Mouse (Mus musculus): Measurements from ENCODE around the gene Fap. TPM values are rescaled to one million over a fixed set of nuclear protein-coding genes. Genes with fewer than 3 reads are reported as not detected.

Fap gene
- total RNA-seq (2021) = 10 to 100 TPM; 61.8 to 66.9 TPM
- long read RNA-seq, experiment 1, transcript Fap-202 (26 exons, 2,751 nt) = major isoform, 49 of 70 reads
- long read RNA-seq, experiment 1, partial matches to known transcripts = 9 of 70 reads
- long read RNA-seq, experiment 1, other reads (novel, unspliced or antisense) = 12 of 70 reads
- long read RNA-seq, experiment 2, transcript Fap-202 (26 exons, 2,751 nt) = major isoform, 38 of 53 reads
- long read RNA-seq, experiment 2, partial matches to known transcripts = 6 of 53 reads
- long read RNA-seq, experiment 2, other reads (novel, unspliced or antisense) = 8 of 53 reads

DNA sequence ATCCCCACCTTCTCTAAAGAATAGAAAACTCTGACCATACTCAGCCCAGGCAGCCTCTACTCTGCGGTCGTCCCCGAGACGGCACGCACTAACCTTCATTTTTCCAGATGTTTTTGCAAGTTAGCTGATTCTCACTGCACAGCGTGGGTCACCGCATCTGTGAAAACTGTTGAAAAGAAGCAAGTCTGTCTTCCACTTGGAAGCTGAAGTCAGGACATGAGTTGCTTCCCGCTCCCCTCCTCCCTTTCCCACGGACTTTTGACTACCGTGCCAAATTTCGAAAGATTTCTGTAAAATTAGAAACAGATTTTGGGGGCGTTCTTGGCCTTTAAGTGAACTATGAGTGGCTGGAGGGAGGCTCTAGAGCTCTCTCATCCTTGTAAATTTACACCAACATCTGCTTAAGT lies at the start of gene Fap:
Gene Fap (minus strand): TSS at position 323 of the 407 bp plus-strand sequence.
- DNase-seq (ENCODE audit: low spot score in 2 of 2) = peak; percentile 19 to 41

DNA sequence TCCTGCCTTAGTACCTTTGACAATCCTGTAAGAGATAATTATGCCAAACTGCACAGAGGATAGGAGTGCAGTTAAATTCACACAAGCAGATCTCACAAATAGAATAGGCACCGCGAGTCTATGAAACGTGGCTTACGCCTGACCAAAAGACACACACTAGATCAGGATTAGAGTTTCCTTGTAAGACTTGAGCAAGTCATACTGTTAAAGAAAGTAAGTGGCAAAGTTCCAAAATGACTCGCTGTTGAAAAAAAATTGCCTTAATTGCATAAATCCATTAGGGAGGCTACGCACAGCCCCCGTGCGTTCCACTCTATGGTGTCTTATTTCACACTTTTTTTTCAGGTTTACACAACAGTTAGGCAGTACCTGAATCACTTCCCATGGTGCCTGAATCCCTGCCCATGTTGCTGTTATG lies 49.2 kb upstream of the Fap start:
- no peak for DNase-seq (ENCODE audit: low spot score in 2 of 2)

GRCm38 (mm10) chr2:62619679-62620078 lies 45.8 kb upstream of the Fap start:
- no peak for DNase-seq (ENCODE audit: low spot score in 2 of 2)

GRCm38 (mm10) chr2:62618934-62619341 lies 45.1 kb upstream of the Fap start:
- DNase-seq (ENCODE audit: low spot score in 2 of 2) = no peak

DNA sequence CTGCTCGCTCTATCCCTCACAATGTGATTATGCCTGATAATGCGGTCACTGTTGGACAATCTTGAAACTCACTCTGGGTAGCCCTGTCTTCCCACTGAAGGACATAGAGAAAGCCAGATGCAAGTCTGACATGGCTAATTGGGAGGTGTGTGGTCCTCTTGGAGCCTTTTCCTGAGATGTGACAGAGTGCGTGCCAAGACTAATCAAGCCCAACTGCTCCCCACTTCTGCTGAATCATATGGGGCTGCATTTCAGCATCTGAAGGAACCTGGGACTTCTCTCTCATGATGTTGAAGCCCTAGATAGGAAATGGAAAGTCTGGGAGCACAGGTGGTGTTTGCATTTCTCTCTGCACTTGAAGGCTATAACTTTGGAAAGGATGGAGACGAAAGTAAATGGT lies 39.3 kb upstream of the Fap start:
- DNase-seq (ENCODE audit: low spot score in 2 of 2) = no peak

DNA sequence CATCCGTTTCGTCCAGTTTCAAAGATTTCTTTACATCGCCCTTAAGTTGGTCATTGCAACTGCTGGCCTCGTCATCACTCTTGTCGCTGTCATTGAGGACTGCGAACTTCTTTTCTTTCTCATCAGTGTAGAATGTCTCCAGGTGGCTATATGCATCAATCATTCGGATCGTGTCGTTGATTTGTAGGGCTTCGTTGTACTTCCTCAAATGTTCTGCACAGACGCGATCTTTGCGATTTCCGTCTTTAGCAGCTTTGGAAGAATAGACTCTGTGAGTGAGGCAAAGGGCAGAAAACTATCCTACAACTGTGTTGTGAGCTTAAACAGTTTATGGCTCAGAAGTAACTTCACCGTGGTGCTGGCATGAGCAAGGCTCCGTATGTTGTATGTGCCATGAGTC lies 32.3 kb upstream of the Fap start:
- no peak for DNase-seq (ENCODE audit: low spot score in 2 of 2)

DNA sequence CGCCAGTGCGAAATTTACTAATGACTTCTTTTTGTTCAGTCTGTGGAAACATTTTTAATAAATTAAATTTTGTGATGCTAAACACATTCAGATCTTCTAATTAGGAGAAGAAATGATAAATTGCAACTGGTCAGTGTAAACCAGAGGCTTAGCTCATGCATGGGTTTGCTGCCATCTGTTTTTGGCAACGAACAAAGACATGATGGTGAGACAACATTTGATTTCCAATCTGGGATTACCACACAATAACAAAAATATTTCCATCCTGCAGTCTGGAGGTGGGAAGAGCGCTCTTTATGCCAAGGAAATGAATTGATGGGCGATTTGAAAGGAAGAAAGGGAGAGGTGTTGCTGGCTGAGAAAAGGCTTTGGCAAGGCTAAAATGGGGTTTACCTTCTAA lies 29.7 kb upstream of the Fap start:
- DNase-seq (ENCODE audit: low spot score in 2 of 2) = no peak

DNA sequence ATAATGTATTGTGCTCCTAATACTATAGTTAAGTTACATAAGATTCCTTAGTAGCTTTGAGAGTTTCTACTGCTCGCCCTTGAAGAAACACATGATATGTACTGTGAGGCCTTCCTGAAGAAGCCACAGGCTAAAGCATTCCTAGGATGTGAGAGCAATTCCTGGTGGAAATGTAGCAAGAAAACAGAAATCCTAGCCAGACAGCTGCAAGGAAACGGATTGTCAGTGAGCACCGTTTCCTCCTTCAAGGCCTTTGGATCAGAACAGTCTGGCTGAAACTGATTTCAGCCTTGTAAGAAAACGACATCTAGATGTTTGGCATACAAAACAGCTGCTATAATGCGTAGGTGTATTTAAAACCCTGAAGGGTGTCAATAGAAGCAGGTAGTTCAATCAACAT lies 22.7 kb upstream of the Fap start:
- DNase-seq (ENCODE audit: low spot score in 2 of 2) = no peak

DNA sequence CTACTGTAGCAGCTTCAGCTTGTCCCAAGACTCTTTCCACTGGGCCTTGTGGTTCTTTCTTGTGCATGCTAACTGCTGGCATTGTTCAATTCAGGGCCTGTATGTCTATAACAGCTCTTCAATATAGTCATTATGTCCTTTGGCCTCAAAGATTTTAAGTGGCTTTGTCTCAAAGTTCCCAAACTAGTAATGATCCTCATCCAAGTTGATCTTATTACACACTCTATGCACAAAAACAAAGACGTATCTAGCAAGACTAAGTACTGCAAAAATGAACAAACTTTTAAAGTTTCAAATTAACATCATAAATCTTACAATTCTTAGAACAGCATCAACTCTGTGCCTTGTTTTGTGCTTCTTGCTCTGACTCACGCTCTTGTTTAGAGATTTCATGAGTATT lies 20.6 kb upstream of the Fap start:
- no peak for DNase-seq (ENCODE audit: low spot score in 2 of 2)

- no peak for DNase-seq (ENCODE audit: low spot score in 2 of 2)
Measured at GRCm38 (mm10) chr2:62591555-62591954, 17.7 kb upstream of the Fap start.

GRCm38 (mm10) chr2:62589333-62589732 lies 15.5 kb upstream of the Fap start:
- no peak for DNase-seq (ENCODE audit: low spot score in 2 of 2)

DNA sequence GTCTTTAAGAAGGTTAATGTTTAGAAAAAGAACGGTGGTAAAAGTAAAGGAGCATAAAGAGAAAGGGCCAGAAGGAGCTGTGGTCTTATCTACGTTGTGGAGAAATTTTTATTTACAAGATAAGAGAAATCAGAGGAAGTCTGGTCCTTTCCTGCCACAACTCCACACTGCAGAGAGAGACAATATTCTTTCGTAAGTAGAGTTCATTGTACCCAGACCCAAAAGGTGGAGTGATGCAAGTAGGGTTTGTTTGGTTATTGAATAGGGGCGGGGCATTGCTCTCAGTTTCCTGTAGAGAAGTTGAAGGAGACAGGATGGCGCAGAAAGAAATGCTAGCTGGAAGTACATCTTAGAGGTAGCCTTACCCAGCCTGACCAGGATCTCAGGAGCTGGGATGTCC lies 11.9 kb upstream of the Fap start:
- DNase-seq (ENCODE audit: low spot score in 2 of 2) = no peak

GRCm38 (mm10) chr2:62574962-62575361 lies 1.1 kb upstream of the Fap start:
- no peak for DNase-seq (ENCODE audit: low spot score in 2 of 2)

- no peak for DNase-seq (ENCODE audit: low spot score in 2 of 2)
Measured at GRCm38 (mm10) chr2:62574250-62574649, 375 bp upstream of the Fap start.

DNA sequence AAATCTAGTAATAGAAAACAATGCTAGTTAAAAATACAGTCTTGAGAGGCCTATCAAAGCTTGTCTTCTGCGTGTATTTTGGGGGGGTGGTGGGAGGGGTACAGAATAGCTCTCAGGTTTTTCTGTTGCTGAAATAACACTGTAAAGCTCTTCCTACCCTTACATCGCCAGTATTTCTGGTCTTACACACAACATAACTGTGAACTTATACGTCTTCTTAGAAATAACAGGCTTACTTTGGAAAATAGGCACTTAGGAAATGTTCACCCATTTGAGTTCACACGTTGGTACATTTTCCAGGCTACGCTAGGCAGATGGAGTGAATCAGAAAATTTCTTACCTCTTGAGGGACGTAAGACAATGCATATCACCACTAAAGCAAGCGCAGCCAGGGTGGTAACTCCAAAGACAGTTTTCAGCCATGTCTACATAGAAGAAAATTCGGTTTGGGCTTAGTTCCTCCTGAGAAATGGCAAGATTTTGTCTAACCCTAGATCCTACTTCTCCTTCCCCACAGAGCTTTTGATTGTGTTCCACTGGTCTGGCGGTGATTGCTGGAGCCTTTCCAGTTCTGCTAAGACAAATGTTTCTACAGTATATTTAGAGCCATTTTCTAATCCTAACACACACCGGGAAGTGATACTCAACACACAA lies 649 bp downstream of the Fap start:
- peak in 1 of 2 experiments; percentile 22 for DNase-seq (ENCODE audit: low spot score in 2 of 2)

GRCm38 (mm10) chr2:62564687-62565086 lies 9.2 kb downstream of the Fap start:
- DNase-seq (ENCODE audit: low spot score in 2 of 2) = no peak

DNA sequence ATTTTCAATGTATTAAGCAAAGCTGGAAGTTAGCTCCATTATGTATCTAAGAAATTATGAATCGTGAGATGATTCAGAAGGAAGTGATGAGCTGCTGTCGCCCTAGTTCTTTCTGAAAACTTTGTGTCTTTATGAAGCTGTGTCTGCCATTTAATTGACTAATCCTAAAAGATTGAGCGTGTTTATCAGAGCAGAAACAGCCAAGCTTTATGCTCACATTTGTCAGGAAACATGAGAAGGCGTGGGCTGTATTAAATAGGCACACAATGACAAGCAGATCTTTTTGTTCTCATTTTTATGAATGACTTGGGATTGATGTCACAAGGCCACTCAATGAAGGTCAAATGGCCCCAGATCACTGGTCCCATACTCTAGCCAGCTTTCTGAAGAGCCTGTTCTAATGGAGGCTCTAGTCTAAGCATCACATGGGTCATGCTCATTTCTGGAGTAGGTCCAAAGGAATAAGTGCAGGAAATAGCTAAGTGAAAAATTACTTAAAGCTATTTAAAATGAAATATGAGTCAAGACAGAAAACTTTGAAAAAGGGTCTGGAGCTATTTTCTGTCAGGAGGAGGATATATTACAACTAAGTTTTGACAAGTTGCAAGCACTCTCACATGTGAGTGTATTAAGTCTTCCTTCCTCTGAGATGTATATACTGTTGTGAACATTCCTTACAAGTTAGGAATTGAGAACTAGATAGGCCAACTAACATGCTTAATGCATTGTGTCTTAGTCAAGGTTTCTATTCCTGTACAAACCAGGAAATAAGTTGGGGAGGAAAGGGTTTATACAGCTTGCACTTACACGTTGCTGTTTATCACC lies 11.0 kb downstream of the Fap start:
- DNase-seq (ENCODE audit: low spot score in 2 of 2) = no peak

- DNase-seq (ENCODE audit: low spot score in 2 of 2) = no peak
Measured at GRCm38 (mm10) chr2:62557417-62557816, 16.5 kb downstream of the Fap start.

DNA sequence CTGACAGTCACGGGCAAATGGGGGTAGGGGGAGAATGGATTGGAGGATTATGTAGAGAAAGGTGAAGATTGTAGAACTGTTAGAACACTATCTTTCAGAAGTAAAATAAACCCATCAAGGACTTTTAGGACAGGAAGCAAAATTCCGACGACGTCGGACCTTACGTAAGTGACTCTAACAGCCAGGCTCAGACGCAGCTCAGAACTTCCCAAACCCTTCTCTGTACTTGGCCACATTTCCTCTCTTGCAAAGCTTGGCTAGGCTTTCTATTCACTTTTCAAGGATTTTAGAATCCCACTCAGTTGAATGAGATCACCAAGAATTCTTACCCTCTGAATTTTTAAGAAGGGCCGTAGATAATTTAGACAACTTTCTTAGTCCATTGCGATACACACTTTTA lies 17.5 kb downstream of the Fap start:
- DNase-seq (ENCODE audit: low spot score in 2 of 2) = no peak

GRCm38 (mm10) chr2:62549659-62550058 lies 24.2 kb downstream of the Fap start:
- peak in 1 of 2 experiments; percentile 27 for DNase-seq (ENCODE audit: low spot score in 2 of 2)

DNA sequence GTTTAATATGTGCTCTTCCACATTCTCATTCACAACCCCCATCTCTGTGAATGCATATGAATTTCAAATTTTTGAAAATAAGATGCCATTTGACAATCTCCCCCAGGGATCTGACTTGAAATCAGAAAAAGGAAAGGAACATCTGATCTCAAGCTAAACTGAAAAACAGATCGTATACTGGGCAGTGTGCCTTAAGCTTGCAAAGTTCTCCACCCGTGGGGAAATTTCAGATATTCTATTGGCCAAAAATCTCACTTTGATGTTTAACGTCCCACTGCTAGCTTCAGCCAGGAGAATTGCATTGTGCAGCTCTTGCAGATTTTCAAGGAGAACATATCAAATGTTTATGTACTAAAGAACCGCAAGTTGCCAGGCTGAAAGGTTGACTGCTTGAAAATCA lies 24.7 kb downstream of the Fap start:
- DNase-seq (ENCODE audit: low spot score in 2 of 2) = peak in 1 of 2 experiments; percentile 13

GRCm38 (mm10) chr2:62548104-62548503 lies 25.8 kb downstream of the Fap start:
- no peak for DNase-seq (ENCODE audit: low spot score in 2 of 2)

Measured in gastrocnemius, postnatal 4 days (tissue).